Mouse (Mus musculus) mesoderm, embryonic 11.5 days (tissue): ENCODE results near the gene Slc18b1.

Source experiments
- DNase-seq: peaks from one replicate; pipeline ENCODE4 v3.0.0-alpha.2; 2012; ENCODE audit warnings: low read depth, low spot score

The Slc18b1 gene

DNA sequence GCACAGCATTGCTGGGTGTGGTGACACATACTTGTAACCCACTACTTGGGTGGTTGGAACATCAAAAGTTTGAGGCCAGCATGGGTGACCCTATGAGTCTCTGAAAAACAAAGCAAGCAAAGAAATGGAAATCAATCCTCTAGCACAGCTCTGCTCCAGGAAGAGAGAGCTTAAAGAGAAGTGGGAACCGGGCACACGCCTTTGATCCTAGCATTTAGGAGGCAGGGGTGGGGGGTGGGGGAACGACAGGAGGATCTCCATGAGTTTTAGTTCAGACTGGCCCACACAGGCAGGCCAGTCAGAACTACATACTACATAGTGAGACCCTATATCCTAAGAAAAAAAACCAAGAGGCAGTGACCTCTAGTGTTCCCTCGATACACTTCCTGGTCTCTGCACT is 9.4 kb downstream of the Slc18b1 start:
- no peak for DNase-seq

DNA sequence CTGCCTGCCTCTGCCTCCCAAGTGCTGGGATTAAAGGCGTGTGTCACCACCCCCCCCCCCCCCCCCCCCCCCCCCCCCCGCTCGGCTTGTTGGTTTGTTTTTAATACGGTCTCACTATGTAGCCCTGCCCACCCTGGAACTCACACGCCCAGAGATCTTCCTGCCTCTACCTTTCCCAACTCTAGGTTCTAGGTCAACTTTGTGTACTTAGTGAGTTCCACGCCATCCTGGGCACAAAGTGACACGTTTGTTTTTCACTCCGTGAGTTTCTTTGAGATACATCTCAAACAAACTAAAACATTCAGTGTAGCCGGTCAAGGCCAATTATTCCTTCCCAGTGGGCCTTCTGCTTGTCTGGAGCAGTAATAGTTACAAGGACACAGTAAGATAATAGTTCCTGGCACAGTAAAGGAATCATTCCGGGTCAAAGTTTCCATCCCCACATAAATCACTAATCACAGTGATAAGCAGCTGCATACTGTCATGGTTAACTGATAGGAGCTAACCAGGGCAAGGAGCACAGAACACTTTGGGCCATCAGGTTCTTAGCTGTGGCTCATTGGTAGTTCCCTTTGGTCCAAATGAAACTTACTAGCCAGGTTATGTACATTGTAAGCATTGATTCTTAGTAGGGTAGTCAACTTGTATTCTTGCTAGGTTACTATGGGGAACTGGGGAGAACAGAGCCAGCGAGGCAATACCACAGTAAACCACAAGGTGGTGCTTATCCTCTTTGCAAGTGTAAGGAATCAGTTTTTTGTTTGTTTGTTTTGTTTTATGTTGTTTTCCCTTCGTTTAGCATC is 15.1 kb downstream of the Slc18b1 start:
- peak; percentile 69 for DNase-seq

DNA sequence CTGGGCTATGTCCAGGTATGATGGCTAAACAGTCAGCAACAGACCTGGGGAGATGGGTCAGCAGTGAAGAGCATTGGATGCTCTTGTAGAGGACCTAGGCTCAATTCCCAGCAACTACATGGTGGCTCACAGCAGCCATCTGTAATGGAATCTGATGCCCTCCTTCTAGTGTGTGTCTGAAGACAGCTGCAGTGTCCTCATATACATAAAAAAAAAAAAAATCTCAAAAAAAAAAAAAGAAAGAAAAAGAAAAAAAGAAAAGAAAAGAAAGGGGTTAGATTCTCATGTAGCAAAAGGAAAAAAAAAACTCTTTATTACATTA is 15.6 kb downstream of the Slc18b1 start:
- no peak for DNase-seq

DNA sequence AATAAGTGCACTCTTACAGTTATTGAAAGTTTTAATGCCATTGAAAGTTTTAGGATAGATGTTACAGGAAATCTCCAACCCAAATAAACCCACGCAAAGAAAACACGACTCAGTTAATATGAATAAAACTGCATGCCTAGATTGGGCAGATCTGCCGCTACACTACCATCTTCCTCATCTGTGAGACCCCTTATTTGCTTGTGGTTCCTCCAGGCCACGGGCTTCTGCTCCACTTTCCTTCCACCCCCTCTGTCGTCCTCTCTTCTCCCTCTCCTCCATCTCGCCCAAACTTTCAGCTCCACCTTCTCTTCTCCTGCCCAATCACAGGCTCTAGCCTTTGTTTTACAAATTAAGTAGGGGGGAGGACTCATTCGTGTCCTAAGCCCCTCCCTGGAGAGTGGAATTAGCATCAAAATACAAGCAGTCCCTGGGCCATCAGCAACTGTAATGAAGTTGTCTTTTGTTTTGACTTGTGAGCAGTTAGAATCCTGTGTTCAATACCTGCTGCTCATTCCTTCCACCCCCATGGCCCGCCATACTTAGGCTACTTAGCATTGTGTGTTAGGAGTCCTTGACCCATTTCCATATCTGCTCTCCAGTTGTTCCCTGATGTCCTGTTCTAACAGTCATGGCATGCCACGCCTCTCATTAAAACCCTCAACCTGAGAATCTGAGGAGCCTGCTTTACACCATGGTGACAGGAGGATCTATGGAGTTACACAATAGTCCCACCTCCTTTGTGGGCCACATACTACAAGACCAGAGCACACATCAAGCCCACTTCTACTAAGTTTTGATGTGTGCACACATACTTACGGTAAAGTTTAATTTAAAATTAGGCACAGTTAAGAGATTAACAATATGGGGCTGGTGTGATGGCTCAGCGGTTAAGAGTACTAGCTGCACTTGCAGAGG is 16.3 kb downstream of the Slc18b1 start:
- no peak for DNase-seq

DNA sequence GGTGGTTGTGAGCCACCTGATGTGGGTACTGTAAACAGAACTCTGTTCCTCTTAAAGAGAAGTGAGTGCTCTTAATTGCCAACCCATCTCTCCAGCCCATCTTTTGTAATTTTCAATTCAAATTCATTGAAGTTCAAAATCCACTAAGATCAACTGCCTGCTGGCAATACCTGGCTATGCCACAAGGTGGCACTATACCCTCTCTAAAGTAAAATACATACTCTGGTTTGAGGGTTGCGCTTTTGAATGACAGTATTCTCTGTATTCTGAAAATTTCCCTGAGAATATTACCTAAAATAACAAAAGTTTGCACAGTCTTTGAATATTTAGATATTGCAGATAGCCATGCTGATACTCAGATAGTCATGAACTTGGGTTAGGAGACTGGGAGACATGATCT is 18.4 kb downstream of the Slc18b1 start:
- DNase-seq, result peak; percentile 83

DNA sequence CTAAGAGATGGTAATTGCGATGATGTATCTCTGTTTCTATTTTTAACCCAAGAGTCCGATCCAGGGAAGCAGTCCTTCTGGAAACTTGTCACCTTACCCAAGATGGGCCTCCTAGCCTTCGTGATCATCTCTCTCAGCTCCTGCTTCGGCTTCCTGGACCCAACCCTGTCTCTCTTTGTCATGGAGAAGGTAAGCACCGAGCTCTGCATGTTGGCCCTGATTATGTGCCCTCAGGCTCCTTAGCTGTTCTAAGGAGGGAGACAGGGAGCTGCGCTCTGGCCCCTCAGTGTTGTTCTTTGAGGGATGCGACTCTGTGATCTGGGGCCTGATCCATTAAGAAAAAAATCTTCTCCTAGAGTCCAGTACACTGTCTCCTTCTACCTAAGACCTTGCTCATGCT is 19.5 kb downstream of the Slc18b1 start:
- no peak for DNase-seq

DNA sequence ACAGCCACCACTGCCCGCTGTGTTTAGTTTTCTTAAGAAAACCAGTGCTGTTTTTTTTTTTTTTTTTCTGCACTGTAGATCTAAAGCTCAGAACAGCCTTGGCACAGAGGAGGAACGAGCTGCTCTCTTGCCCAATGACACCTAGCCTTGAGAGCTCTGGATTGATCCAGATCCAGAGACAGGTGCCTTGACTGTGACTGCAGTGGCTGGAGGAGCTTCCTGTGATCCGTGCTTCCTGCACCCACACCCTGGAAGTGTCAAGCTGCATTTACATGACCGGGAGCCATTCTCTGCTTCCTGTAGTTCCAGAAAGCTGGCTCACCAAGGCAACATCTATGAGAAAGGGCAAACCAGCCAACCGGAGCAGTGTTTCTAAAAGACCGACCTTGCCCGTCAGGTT is 29.7 kb downstream of the Slc18b1 start:
- DNase-seq, result no peak

DNA sequence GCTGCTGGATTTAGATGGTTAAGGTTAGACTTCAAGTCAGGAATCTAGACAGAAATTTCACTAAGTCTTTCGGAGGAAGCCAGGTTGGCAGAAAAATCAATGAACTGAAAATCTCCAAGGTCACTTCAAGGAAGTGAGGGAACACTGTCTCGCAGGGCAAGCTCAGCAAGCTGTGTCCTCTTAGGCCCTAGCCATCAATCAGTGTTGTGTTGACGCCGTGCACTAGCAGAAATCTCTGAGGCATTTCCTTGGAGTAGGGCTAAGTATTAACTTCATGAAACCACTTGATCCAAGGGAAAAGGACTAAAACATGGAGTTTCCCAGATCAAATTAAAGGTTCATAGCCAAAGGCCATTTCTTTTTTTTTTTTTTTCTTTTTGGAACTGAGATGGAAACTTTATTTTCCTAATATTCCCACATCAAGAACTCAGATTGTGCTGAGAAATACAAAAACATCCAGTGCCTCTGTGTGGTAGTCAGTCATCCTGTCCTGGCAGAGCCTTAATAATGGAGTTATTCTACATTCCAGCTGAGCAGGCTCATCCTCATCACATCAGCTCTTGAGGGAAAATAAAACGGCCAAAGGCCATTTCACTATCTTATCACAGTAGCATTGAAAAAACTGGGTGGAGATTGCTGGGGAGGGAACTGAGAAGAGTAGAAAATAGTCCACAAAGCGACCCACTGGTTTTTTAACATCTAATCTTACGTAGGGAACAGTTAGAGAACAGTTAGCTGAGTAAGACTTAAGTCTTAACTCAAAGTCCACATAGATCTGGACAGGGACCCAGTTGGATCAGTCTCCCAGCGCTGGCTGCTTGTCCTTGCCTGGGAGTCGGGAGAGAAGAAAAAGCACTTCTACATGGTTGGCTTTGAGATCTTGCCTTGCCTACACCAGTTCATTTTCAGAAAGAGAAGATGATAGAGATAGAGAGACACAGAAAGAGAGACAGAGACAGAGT is 39.5 kb downstream of the Slc18b1 start:
- DNase-seq, result no peak

DNA sequence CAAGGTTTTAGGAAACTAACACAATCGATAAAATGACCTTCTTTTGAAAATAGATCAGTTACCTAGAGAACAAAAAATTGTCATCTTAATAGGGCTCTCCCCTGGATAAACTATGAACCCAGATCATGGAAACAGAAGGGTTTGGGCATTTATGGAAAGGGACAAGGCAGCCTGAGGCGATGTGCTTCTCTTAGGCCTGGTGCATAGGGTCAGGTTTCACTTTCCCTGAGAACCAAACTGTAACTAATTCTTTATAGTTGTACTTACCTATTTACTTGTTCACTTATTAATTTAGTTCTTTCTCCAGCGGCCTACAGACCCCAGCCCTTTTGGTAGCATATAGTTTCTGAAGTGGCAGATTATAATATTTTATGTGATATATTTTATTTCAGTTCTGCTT is 40.3 kb downstream of the Slc18b1 start:
- no peak for DNase-seq

DNA sequence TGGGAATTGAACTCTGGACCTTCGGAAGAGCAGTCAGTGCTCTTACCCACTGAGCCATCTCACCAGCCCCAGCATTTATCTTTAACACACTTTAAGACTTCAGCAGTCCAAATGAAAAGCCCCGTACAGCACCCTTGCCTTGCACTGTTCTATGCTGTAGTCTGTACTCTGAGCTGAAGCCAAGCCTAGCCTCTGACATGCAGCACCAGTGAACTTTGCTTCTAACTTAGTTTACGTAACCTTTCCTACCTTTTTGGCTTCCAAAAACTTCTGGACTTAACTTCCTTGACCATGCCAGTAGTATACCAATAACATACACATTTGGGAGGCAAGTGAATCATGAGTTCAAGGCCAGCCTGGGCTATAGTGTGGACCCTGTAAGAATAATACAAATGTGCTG is 42.1 kb downstream of the Slc18b1 start:
- DNase-seq, result no peak

DNA sequence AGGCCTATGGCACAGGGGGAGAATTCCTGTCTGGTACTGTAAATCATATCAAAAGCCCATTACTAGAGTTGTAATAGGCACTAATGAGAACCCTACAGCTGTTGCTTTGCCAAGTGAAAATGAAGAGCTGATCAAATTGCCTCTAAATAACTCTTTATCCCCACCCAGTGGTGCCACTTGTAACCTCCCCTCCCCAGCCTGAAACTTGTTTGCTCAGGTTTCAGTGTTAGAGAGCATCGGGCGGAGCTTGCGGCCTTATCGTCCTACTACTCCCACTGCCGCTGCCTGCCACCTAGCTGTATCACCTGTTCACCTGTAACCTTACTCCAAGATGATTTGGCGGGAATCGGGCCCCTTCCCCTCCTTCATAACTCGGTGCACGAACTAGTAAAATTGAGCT is 42.6 kb downstream of the Slc18b1 start:
- no peak for DNase-seq

DNA sequence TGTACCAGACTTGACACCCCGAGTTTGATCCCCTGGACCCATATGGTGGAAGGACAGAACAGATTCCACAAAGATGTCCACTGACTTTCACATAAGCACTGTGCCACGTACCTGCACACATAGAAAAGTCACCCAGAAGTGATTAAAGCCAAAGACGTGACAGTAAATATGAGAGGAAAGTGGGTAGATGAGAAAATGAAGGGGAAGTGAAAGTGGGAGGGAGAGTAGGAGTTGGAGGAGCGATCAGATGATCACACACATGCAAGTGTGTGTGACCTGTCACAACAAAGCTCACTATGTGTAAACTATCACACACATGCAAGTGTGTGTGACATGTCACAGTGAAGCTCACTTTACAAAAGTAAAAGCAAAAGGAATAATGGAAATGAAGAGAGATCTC is 43.7 kb downstream of the Slc18b1 start:
- DNase-seq, result no peak

DNA sequence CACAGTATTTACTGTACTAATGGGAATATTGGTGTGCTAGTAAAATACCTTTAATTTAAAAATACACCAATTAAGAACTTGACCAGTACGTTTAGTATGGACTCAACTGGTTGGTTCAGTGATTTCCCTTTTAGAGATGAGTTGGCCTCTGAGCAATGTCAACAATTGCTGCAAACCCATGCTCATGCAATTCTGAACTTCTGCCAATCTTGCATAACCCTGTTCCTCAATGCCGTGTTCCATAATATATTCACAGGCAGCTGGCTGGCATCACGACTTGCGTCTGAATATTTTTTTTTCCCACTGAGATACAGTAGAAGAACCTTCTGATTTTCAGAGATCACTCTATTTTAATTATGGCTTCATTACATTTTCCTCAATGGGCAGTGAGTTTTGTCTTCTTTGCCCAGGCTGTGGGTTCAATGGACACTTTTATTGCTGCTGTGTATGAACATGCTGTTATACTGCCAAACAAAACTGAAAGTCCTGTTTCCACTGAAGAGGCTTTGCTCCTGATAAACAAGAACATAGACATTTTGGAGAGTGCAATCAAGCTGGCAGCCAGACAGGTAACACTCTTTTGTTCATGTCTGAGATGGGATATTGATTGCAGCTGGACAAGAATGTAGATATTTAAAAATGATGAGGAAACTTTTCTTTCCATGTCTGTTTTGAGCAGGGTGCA is 54.6 kb downstream of the Slc18b1 start, which contains the start of gene Vnn3:
Vnn3 (plus strand) TSS at position 235 of the 685 bp plus-strand sequence.
- no peak for DNase-seq

DNA sequence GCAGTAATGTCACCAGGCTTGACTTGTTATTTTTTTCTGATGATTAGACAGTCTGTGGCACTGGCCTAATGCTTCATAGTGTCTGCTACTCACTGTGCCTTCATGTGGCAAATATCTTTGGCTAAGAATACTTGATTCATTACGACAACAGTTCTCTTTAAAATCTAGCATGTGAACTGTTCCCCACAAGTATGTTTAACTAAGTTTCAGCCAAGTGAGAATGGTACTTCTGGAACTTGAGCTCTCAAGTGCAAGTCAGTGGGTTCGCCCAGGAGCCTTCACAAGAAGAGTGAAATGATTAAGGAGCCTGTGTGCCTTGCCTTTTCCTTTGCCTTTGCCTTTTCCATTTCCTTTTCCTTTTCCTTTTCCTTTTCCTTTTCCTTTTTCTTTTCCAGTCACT is 55.3 kb downstream of the Slc18b1 start:
- no peak for DNase-seq

DNA sequence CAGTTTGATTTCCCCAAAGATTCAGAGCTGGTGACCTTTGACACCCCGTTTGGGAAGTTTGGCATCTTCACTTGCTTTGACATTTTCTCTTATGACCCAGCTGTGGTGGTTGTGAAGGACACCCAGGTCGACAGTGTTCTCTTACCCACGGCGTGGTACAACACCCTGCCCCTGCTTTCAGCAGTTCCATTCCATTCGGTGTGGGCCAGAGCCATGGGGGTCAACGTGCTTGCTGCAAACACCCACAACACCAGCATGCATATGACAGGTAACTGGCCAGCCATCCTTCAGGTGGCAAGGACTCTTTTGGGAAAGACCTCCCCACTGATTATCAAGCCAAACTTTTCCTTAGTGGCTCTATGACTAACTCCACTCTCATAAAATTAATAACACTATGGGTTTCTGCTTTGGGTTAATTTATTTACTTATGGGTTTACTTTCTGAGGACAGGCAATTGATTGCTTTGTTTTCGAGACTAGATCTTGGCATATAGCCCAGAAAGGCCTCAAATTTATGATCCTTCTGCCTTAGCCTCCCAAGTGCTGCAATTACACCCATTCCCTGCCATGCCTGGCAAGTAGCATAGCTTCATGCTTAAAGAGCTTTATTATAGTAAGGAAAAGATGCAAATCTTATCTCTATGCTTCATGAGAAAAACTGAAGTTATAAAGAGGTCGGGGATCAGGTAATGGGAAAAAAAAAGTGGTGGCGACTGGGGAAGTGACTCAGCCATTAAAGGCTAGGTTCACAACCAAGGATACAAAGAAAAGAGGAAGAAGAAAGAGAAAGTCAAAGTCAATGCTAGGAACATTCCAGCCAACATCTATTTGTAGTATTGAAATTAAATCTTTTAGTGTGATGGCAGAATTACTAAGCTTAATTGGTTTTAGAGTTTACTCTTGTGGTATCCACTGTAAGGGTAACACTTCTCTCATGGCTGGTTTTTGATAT is 67.9 kb downstream of the Slc18b1 start:
- peak; percentile 8 for DNase-seq
